ENCODE assay signal across 7 mouse cellular contexts in the genomic region with DNA sequence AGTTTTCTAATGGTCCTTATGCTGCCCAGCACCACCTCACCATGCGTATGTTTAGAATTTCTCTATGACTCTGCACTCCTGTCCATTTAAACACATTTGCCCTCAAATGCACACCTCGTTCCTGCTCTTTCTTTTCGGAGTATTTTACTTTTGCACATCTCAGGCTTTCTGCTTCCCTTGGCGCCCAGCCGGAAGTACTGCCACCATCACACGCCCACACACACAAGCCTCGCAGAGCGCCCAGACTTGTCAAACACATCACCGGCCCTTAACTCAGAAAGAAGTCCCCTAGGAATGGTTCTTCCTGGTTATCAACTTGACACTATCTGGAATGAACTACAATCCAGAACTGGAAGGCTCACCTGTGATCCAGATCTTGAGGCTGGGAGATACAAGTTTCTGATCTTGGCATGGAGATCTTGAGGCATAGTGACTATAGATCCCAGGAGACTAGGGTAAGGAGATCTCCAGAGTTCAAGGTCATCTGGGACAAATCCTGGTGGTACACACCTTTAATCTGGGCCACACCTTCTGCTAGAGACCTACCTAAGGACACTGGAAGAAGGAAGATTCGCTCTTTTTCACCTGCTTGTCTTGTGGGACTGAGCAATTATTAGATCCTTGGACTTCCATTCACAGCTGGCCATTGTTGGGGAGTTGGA. TPM values are rescaled to one million over a fixed set of nuclear protein-coding genes. Genes with fewer than 3 reads are reported as not detected.
A peak's percentile ranks its signal among the peaks of the same experiment; 100 is the strongest.
DNase-seq lines count a peak whose midpoint lies in the region; ATAC-seq and TF ChIP-seq lines count a peak whose summit lies in the region.

No protein-coding gene starts in this region.

- TF ChIP-seq CTCF in bone marrow macrophage, adult 2 months (IDR thresholded peaks at IDR 0.05; ENCODE audit: low read depth, low read length) = no peak
- TF ChIP-seq CTCF in liver, embryonic 14.5 days (IDR thresholded peaks at IDR 0.05; ENCODE audit: low read depth) = no peak

- 10% methylated on average over 10 of the region's 10 CpGs for WGBS in lung, embryonic 16.5 days
- 8% methylated on average over 10 of the region's 10 CpGs for WGBS in forebrain, embryonic 14.5 days
- 7% methylated on average over 10 of the region's 10 CpGs for WGBS in liver, embryonic 14.5 days (ENCODE audit: insufficient replicate concordance)

- peak overlapping the region; percentile 77 for H3K4me2 ChIP-seq in lung, embryonic 16.5 days (ENCODE audit: low read depth, low read length)
- peak overlapping the region; percentile 51 for H3K4me2 ChIP-seq in forebrain, embryonic 14.5 days (ENCODE audit: low read length)
- H3K4me2 ChIP-seq in liver, embryonic 14.5 days (ENCODE audit: low read depth) = peak overlapping the region; percentile 92

- TF ChIP-seq POLR2A in bone marrow macrophage, adult 2 months (IDR thresholded peaks at IDR 0.05; ENCODE audit: borderline replicate concordance, low read depth, low read length) = no peak

- ATAC-seq in lung, embryonic 16.5 days (ENCODE audit: low read depth) = peak; percentile 6; the same call in 1 of the 2 replicates
- no peak; the same call in 1 of the 2 replicates for ATAC-seq in forebrain, embryonic 14.5 days
- peak; percentile 31; the same call in 1 of the 2 replicates for ATAC-seq in liver, embryonic 14.5 days (ENCODE audit: insufficient read depth)

- H3K9ac ChIP-seq in lung, embryonic 16.5 days (ENCODE audit: low read length) = no peak overlapping the region
- 0 out of 2 replicates have a peak overlapping the region, but pooled peaks have one; percentile 35 for H3K9ac ChIP-seq in forebrain, embryonic 14.5 days (ENCODE audit: low read length)
- peak overlapping the region; percentile 57 for H3K9ac ChIP-seq in liver, embryonic 14.5 days (replicated peaks)

- H3K27me3 ChIP-seq in lung, embryonic 16.5 days (ENCODE audit: control insufficient read depth, insufficient read depth, low read depth, low read length) = no peaks in the 10 kb centered on the region
- H3K27me3 ChIP-seq in forebrain, embryonic 14.5 days (replicated peaks; ENCODE audit: control insufficient read depth, insufficient read depth, low read length) = no peaks in the 10 kb centered on the region
- no peaks in the 10 kb centered on the region for H3K27me3 ChIP-seq in liver, embryonic 14.5 days (ENCODE audit: control insufficient read depth, insufficient read depth, low read length)

- H3K27ac ChIP-seq in lung, embryonic 16.5 days (ENCODE audit: low read length) = no peak overlapping the region
- no peak overlapping the region for H3K27ac ChIP-seq in bone marrow macrophage, adult 2 months (ENCODE audit: insufficient read depth, low read depth, low read length)
- H3K27ac ChIP-seq in forebrain, embryonic 14.5 days (ENCODE audit: low read depth, low read length) = no peak overlapping the region
- H3K27ac ChIP-seq in liver, embryonic 14.5 days = no peak overlapping the region

- no peak for DNase-seq in lung, postnatal 4 days
- peak; percentile 38 for DNase-seq in forebrain, embryonic 14.5 days (ENCODE audit: low spot score)
- peak in 1 of 3 experiments; percentile 39 for DNase-seq in liver, embryonic 14.5 days (ENCODE audit: low read depth in 3 of 3, low spot score in 3 of 3)
- DNase-seq in ovary, postnatal 36 days (ENCODE audit: low spot score) = no peak
- no peak for DNase-seq in adrenal gland, adult 18-20 months (ENCODE audit: low spot score in 2 of 2)

- peaks cover 4% of the 10 kb centered on the region for H3K4me1 ChIP-seq in lung, embryonic 16.5 days (replicated peaks; ENCODE audit: control insufficient read depth, insufficient read depth, low read length)
- H3K4me1 ChIP-seq in bone marrow macrophage, adult 2 months (ENCODE audit: control insufficient read depth, insufficient read depth, low read length) = peaks cover 7% of the 10 kb centered on the region; the same call in 1 of the 2 replicates
- H3K4me1 ChIP-seq in forebrain, embryonic 14.5 days (ENCODE audit: control insufficient read depth, insufficient read depth, low read length) = 0 out of 2 replicates have a peak, but pooled peaks cover 2% of the 10 kb centered on the region
- H3K4me1 ChIP-seq in liver, embryonic 14.5 days (replicated peaks; ENCODE audit: control insufficient read depth in 2 of 2, insufficient read depth in 2 of 2, low read length in 1 of 2) = peaks cover 5 to 10% of the 10 kb centered on the region in 2 experiments

- TF ChIP-seq EP300 in liver, embryonic 14.5 days (IDR thresholded peaks at IDR 0.05; ENCODE audit: low read depth) = no peak

- H3K9me3 ChIP-seq in lung, embryonic 16.5 days (ENCODE audit: control insufficient read depth, low read length) = no peaks in the 10 kb centered on the region
- no peaks in the 10 kb centered on the region for H3K9me3 ChIP-seq in forebrain, embryonic 14.5 days (replicated peaks; ENCODE audit: control insufficient read depth, low read length)
- H3K9me3 ChIP-seq in liver, embryonic 14.5 days (ENCODE audit: control insufficient read depth, low read length) = no peaks in the 10 kb centered on the region

- H3K36me3 ChIP-seq in lung, embryonic 16.5 days (ENCODE audit: control insufficient read depth, insufficient read depth, low read length) = no peaks in the 10 kb centered on the region
- H3K36me3 ChIP-seq in forebrain, embryonic 14.5 days (ENCODE audit: control insufficient read depth, insufficient read depth, low read length) = no peaks in the 10 kb centered on the region
- H3K36me3 ChIP-seq in liver, embryonic 14.5 days (replicated peaks; ENCODE audit: control insufficient read depth, insufficient read depth, low read depth) = no peaks in the 10 kb centered on the region

- peak overlapping the region; percentile 80 for H3K4me3 ChIP-seq in lung, embryonic 16.5 days (ENCODE audit: low read length)
- peak overlapping the region; percentile 61 for H3K4me3 ChIP-seq in bone marrow macrophage, adult 2 months (ENCODE audit: insufficient read depth, low read length)
- H3K4me3 ChIP-seq in forebrain, embryonic 14.5 days (ENCODE audit: low read depth, low read length) = peak overlapping the region; percentile 55
- peak overlapping the region; percentile 53 to 68 for H3K4me3 ChIP-seq in liver, embryonic 14.5 days (ENCODE audit: insufficient read depth in 1 of 2, low read depth in 2 of 2, low read length in 2 of 2)

RNA-seq across cellular contexts. Expression of gene Cfap126, which starts 10.4 kb away (rescaled TPM):
- polyA plus RNA-seq in lung, embryonic 16.5 days (2015; fragmentation: Nextera tagmentation; extraction: Ambion mirVana) = 15.7 and 20.4 TPM in 2 replicates
- 4.5 and 5.7 TPM in 2 replicates for polyA plus RNA-seq in bone marrow macrophage, adult 2 months (2012; ENCODE audit: insufficient read depth, insufficient read length, missing spikeins)
- 7.2 and 8.8 TPM in 2 replicates for polyA plus RNA-seq in forebrain, embryonic 14.5 days (2014; fragmentation: Nextera tagmentation; extraction: Ambion mirVana)
- 1.8 and 2.2 TPM in 2 replicates for polyA plus RNA-seq in liver, embryonic 14.5 days (2012; rRNA removed)
- polyA plus RNA-seq in liver, embryonic 14.5 days (2014; fragmentation: Nextera tagmentation; extraction: Ambion mirVana) = 1.9 and 2.6 TPM in 2 replicates
- 1 to 10 TPM; 3.0 to 4.2 TPM for total RNA-seq in adrenal gland, adult 18-20 months (2021)

RNA-seq across cellular contexts. Expression of gene Fcgr3, which starts 38.6 kb away (rescaled TPM):
- polyA plus RNA-seq in lung, embryonic 16.5 days (2015; fragmentation: Nextera tagmentation; extraction: Ambion mirVana) = 12.7 and 19.3 TPM in 2 replicates
- 1,121 and 1,154 TPM in 2 replicates for polyA plus RNA-seq in bone marrow macrophage, adult 2 months (2012; ENCODE audit: insufficient read depth, insufficient read length, missing spikeins)
- polyA plus RNA-seq in forebrain, embryonic 14.5 days (2014; fragmentation: Nextera tagmentation; extraction: Ambion mirVana) = 8.3 and 11.5 TPM in 2 replicates
- polyA plus RNA-seq in liver, embryonic 14.5 days (2012; rRNA removed) = 12.7 and 14.6 TPM in 2 replicates
- 19.2 and 24.6 TPM in 2 replicates for polyA plus RNA-seq in liver, embryonic 14.5 days (2014; fragmentation: Nextera tagmentation; extraction: Ambion mirVana)
- total RNA-seq in adrenal gland, adult 18-20 months (2021) = 10 to 100 TPM; 17.7 to 32.8 TPM

RNA-seq across cellular contexts. Expression of gene Sdhc, which starts 47.1 kb away (rescaled TPM):
- 263 and 285 TPM in 2 replicates for polyA plus RNA-seq in lung, embryonic 16.5 days (2015; fragmentation: Nextera tagmentation; extraction: Ambion mirVana)
- polyA plus RNA-seq in bone marrow macrophage, adult 2 months (2012; ENCODE audit: insufficient read depth, insufficient read length, missing spikeins) = 205 and 226 TPM in 2 replicates
- 301 and 310 TPM in 2 replicates for polyA plus RNA-seq in forebrain, embryonic 14.5 days (2014; fragmentation: Nextera tagmentation; extraction: Ambion mirVana)
- polyA plus RNA-seq in liver, embryonic 14.5 days (2012; rRNA removed) = 103 and 111 TPM in 2 replicates
- 147 and 165 TPM in 2 replicates for polyA plus RNA-seq in liver, embryonic 14.5 days (2014; fragmentation: Nextera tagmentation; extraction: Ambion mirVana)
- total RNA-seq in adrenal gland, adult 18-20 months (2021) = 100 to 1,000 TPM; 450 to 629 TPM

RNA-seq across cellular contexts. Expression of gene Mpz, which starts 47.2 kb away (rescaled TPM):
- 0.78 and 1.3 TPM in 2 replicates for polyA plus RNA-seq in lung, embryonic 16.5 days (2015; fragmentation: Nextera tagmentation; extraction: Ambion mirVana)
- 2.0 TPM in 1 of 2 replicates, not detected in the other for polyA plus RNA-seq in bone marrow macrophage, adult 2 months (2012; ENCODE audit: insufficient read depth, insufficient read length, missing spikeins)
- polyA plus RNA-seq in forebrain, embryonic 14.5 days (2014; fragmentation: Nextera tagmentation; extraction: Ambion mirVana) = 0.09 and 0.22 TPM in 2 replicates
- 0.04 and 0.25 TPM in 2 replicates for polyA plus RNA-seq in liver, embryonic 14.5 days (2012; rRNA removed)
- polyA plus RNA-seq in liver, embryonic 14.5 days (2014; fragmentation: Nextera tagmentation; extraction: Ambion mirVana) = 0.14 TPM in 1 of 2 replicates, not detected in the other
- total RNA-seq in adrenal gland, adult 18-20 months (2021) = 1 to 10 TPM in 1 of 2 experiments, under 1 TPM in 1; 0.73 to 1.2 TPM

Comparison
In these comparisons a context has a peak if more than half of its experiments do, and no peak if none do; other contexts are left out.
1. RNA of gene Fcgr3, which starts 38.6 kb away (polyA plus RNA-seq): 1,121 to 1,154 TPM in bone marrow macrophage, adult 2 months; 12.7 to 24.6 TPM in liver, embryonic 14.5 days, 12.7 to 19.3 TPM in lung, embryonic 16.5 days and 8.3 to 11.5 TPM in forebrain, embryonic 14.5 days; every median in the first group is over 10 times any median in the second.
2. Peak in every context shown above with its lines, with median percentiles within 50 percentile points of each other: H3K4me2 ChIP-seq and H3K4me3 ChIP-seq.